Comparison of ENCODE assay signal across 16 mouse cellular contexts in the genomic region with DNA sequence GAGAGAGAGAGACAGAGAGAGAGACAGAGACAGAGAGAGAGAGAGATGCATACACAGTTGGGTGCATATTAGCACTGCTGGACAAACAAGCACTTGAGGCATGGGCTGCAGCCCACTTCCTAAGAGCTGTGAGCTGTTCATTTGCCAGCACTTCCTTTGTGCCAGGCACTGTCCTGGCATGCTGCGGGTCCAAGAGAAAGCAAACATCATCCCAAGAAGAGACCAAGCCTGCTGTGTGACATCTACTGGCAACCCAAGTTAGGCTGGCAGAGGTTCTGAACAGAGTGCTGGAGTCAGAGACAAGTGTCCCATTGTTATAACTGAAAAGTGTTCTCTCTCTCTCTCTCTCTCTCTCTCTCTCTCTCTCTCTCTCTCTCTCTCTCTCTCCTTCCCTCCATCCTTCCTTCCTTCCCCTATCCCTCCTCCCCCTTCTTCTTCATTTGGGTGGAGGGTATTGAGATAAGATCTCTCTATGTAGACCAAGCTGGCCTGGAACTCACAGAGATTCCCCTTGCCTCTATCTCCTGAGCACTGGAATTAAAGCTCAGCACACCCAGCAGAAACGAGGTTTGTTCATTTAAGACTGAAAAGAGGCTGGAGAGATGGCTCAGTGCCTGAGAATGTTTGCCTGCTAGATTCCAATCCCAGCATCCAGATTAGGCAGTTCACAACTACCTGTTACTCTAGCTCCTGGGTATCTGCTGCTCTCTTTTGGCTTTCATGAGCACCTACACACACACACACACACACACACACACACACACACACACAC. TPM values are rescaled to one million over a fixed set of nuclear protein-coding genes. Genes with fewer than 3 reads are reported as not detected.
DNase-seq lines count a peak whose midpoint lies in the region; ATAC-seq and TF ChIP-seq lines count a peak whose summit lies in the region.
"Had no signal": no experiment of that assay in that cellular context is flagged by ENCODE, and none has a peak within 500 bp of the region (broad histone marks: within the 10 kb centered on the region; RNA-seq: fewer than 3 reads in every experiment).

No protein-coding gene starts in this region.

- 25% methylated on average over 2 of the region's 2 CpGs for WGBS in forebrain, embryonic 15.5 days
- WGBS in forebrain, embryonic 12.5 days, result 63% methylated on average over 2 of the region's 2 CpGs
- 61% methylated on average over 2 of the region's 2 CpGs for WGBS in hindbrain, embryonic 14.5 days
- 49% methylated on average over 2 of the region's 2 CpGs for WGBS in midbrain, embryonic 15.5 days
- WGBS in intestine, postnatal 0 days, result 37% methylated on average over 2 of the region's 2 CpGs

- H3K4me1 ChIP-seq in forebrain, embryonic 15.5 days, result peaks cover 10% of the 10 kb centered on the region
- peaks cover 11% of the 10 kb centered on the region for H3K4me1 ChIP-seq in forebrain, embryonic 12.5 days
- H3K4me1 ChIP-seq in hindbrain, embryonic 14.5 days (replicated peaks; ENCODE audit: control insufficient read depth, insufficient read depth, low read length), result no peaks in the 10 kb centered on the region
- H3K4me1 ChIP-seq in midbrain, embryonic 15.5 days, result no peaks in the 10 kb centered on the region
- no peaks in the 10 kb centered on the region for H3K4me1 ChIP-seq in intestine, postnatal 0 days (replicated peaks; ENCODE audit: control insufficient read depth, insufficient read depth, low read length)

- H3K9ac ChIP-seq in forebrain, embryonic 15.5 days (replicated peaks), result no peak overlapping the region
- no peak overlapping the region for H3K9ac ChIP-seq in forebrain, embryonic 12.5 days
- H3K9ac ChIP-seq in hindbrain, embryonic 14.5 days, result no peak overlapping the region
- no peak overlapping the region for H3K9ac ChIP-seq in midbrain, embryonic 15.5 days
- H3K9ac ChIP-seq in intestine, postnatal 0 days (ENCODE audit: low read depth, low read length), result no peak overlapping the region
- H3K9ac ChIP-seq: heart, embryonic 13.5 days had no signal

- no peak overlapping the region for H3K27ac ChIP-seq in forebrain, embryonic 15.5 days (replicated peaks)
- H3K27ac ChIP-seq in forebrain, embryonic 12.5 days, result no peak overlapping the region
- 0 out of 2 replicates have a peak overlapping the region, but pooled peaks have one; percentile 21 for H3K27ac ChIP-seq in hindbrain, embryonic 14.5 days
- no peak overlapping the region for H3K27ac ChIP-seq in midbrain, embryonic 15.5 days
- H3K27ac ChIP-seq in intestine, postnatal 0 days (ENCODE audit: low read depth, low read length), result no peak overlapping the region
- H3K27ac ChIP-seq: heart, embryonic 13.5 days had no signal

- H3K36me3 ChIP-seq in forebrain, embryonic 15.5 days, result no peaks in the 10 kb centered on the region
- no peaks in the 10 kb centered on the region for H3K36me3 ChIP-seq in forebrain, embryonic 12.5 days (replicated peaks)
- no peaks in the 10 kb centered on the region for H3K36me3 ChIP-seq in hindbrain, embryonic 14.5 days (replicated peaks; ENCODE audit: control insufficient read depth, insufficient read depth)
- no peaks in the 10 kb centered on the region for H3K36me3 ChIP-seq in midbrain, embryonic 15.5 days (replicated peaks)
- no peaks in the 10 kb centered on the region for H3K36me3 ChIP-seq in intestine, postnatal 0 days (ENCODE audit: control insufficient read depth, insufficient read depth)
- H3K36me3 ChIP-seq: heart, embryonic 13.5 days had no signal

- H3K9me3 ChIP-seq in forebrain, embryonic 15.5 days, result no peaks in the 10 kb centered on the region
- H3K9me3 ChIP-seq in forebrain, embryonic 12.5 days, result no peaks in the 10 kb centered on the region
- no peaks in the 10 kb centered on the region for H3K9me3 ChIP-seq in hindbrain, embryonic 14.5 days (ENCODE audit: control insufficient read depth, low read length)
- H3K9me3 ChIP-seq in midbrain, embryonic 15.5 days, result no peaks in the 10 kb centered on the region
- no peaks in the 10 kb centered on the region for H3K9me3 ChIP-seq in intestine, postnatal 0 days (ENCODE audit: control insufficient read depth)

- ATAC-seq in forebrain, embryonic 15.5 days (replicated peaks), result peak; percentile 53
- no peak for ATAC-seq in forebrain, embryonic 12.5 days (ENCODE audit: low FRiP score)
- ATAC-seq in hindbrain, embryonic 14.5 days (ENCODE audit: low FRiP score), result peak; percentile 77; the same call in 1 of the 2 replicates
- ATAC-seq in midbrain, embryonic 15.5 days (replicated peaks), result peak; percentile 74
- no peak for ATAC-seq in intestine, postnatal 0 days

- H3K27me3 ChIP-seq in forebrain, embryonic 15.5 days, result no peaks in the 10 kb centered on the region
- H3K27me3 ChIP-seq in forebrain, embryonic 12.5 days, result no peaks in the 10 kb centered on the region
- no peaks in the 10 kb centered on the region for H3K27me3 ChIP-seq in hindbrain, embryonic 14.5 days (ENCODE audit: control insufficient read depth, insufficient read depth, low read length)
- H3K27me3 ChIP-seq in midbrain, embryonic 15.5 days (replicated peaks), result no peaks in the 10 kb centered on the region
- no peaks in the 10 kb centered on the region for H3K27me3 ChIP-seq in intestine, postnatal 0 days (replicated peaks; ENCODE audit: control insufficient read depth, insufficient read depth, low read length)

- no peak for TF ChIP-seq CTCF in intestine, postnatal 0 days (IDR thresholded peaks at IDR 0.05; ENCODE audit: low read depth)

- no peak overlapping the region for H3K4me3 ChIP-seq in forebrain, embryonic 15.5 days
- H3K4me3 ChIP-seq in forebrain, embryonic 12.5 days (replicated peaks), result no peak overlapping the region
- H3K4me3 ChIP-seq in hindbrain, embryonic 14.5 days (replicated peaks; ENCODE audit: low read length), result no peak overlapping the region
- H3K4me3 ChIP-seq in midbrain, embryonic 15.5 days, result no peak overlapping the region
- no peak overlapping the region for H3K4me3 ChIP-seq in intestine, postnatal 0 days (ENCODE audit: low read depth, low read length)
- H3K4me3 ChIP-seq: heart, embryonic 13.5 days had no signal

- DNase-seq in brain, embryonic 18.5 days (ENCODE audit: low read depth, low spot score), result peak; percentile 43
- peak; percentile 56 for DNase-seq in hindbrain, embryonic 14.5 days (ENCODE audit: low spot score)
- no peak for DNase-seq in adrenal gland, adult (ENCODE audit: inconsistent age in 2 of 2, low spot score in 1 of 2)
- DNase-seq in gastrocnemius, adult 8-10 months (ENCODE audit: low spot score in 2 of 2), result no peak
- DNase-seq: adrenal gland, postnatal 10 days; gastrocnemius, postnatal 10 days; liver had no signal

- no peak overlapping the region for H3K4me2 ChIP-seq in forebrain, embryonic 15.5 days (replicated peaks)
- H3K4me2 ChIP-seq in forebrain, embryonic 12.5 days, result no peak overlapping the region
- no peak overlapping the region for H3K4me2 ChIP-seq in hindbrain, embryonic 14.5 days (replicated peaks)
- no peak overlapping the region for H3K4me2 ChIP-seq in midbrain, embryonic 15.5 days
- no peak overlapping the region for H3K4me2 ChIP-seq in intestine, postnatal 0 days (replicated peaks; ENCODE audit: low read depth)
- H3K4me2 ChIP-seq: heart, embryonic 13.5 days had no signal

RNA-seq across cellular contexts. Expression of a gene that starts 42.6 kb away (rescaled TPM):
- polyA plus RNA-seq in forebrain, embryonic 15.5 days (2015; fragmentation: Nextera tagmentation; extraction: Ambion mirVana), result not detected in 2 replicates
- polyA plus RNA-seq in forebrain, embryonic 12.5 days (2016; fragmentation: Nextera tagmentation; extraction: Ambion mirVana), result not detected in 2 replicates
- not detected in 2 replicates for polyA plus RNA-seq in hindbrain, embryonic 14.5 days (2014; fragmentation: Nextera tagmentation; extraction: Ambion mirVana)
- not detected in 2 replicates for polyA plus RNA-seq in midbrain, embryonic 15.5 days (2015; fragmentation: Nextera tagmentation; extraction: Ambion mirVana)
- polyA plus RNA-seq in intestine, postnatal 0 days (2015; fragmentation: Nextera tagmentation; extraction: Ambion mirVana), result not detected in 2 replicates
- not detected for total RNA-seq in gastrocnemius, adult 8-10 months (2022)
- total RNA-seq: adrenal gland, postnatal 10 days; common myeloid progenitor, adult 5-6 weeks; gastrocnemius, postnatal 10 days had no signal
- polyA plus RNA-seq: C2C12; heart, embryonic 13.5 days; intestine, embryonic 14.5 days; neural tube, embryonic 11.5 days had no signal

Comparison
In these comparisons a context has a peak if more than half of its experiments do, and no peak if none do; other contexts are left out.
1. ATAC-seq: peak in forebrain, embryonic 15.5 days (single experiment), hindbrain, embryonic 14.5 days (single experiment) and midbrain, embryonic 15.5 days (single experiment); none in forebrain, embryonic 12.5 days (single experiment) and intestine, postnatal 0 days (single experiment).
2. DNase-seq: peak in brain, embryonic 18.5 days (single experiment) and hindbrain, embryonic 14.5 days (single experiment); none in adrenal gland, adult (0 of 2) and gastrocnemius, adult 8-10 months (0 of 2).